Mouse (Mus musculus) 416B (cell line): Measurements from ENCODE around the gene Prkar2b.
A peak's percentile ranks its signal among the peaks of the same experiment; 100 is the strongest.

Source experiments
- DNase-seq: peaks from one replicate; pipeline ENCODE4 v3.0.0; 2011; ENCODE audit warnings: low read depth

The Prkar2b gene

GRCm38 (mm10) chr12:31967536-31967935 is 93.6 kb downstream of the Prkar2b start:
- peak; percentile 87 for DNase-seq

DNA sequence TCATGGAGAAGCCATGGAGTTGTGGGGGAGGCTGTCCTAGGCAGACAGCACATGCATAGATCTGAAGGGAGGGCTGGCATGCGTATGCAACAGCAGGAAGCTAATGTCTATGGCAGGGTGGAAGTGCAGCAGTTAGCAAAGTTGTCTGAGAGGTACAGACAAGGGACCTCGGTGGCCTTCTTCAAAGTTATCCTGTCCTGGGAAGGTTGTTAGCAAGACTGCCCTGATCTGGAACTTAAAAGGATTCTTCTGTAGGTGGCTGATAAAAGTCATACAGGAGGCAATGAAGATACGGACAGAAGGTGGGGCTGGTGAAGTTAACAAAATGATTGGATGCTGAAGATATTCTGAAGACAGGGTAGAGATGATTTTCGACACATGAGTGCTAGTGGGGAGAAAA is 94.7 kb downstream of the Prkar2b start:
- DNase-seq = no peak

GRCm38 (mm10) chr12:31965517-31966212 is 95.4 kb downstream of the Prkar2b start:
- DNase-seq = no peak

DNA sequence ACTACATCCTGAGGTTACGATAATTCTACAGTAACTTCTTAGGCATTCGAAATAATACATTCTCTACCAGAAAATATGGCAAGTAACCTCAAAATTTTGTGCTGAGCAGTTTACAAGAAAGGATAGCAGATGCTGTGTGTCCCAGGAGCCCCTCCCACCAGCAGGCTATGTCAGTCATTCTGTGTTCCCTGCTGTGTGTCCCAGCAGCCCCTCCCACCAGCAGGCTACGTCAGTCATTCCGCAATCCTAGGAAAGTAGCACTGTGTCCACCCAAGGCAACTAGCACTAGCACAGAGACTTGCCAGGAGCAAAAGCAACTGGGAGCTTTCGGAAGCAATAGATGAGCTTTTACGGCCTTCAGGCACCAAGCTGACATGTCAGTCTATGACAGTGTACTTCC is 97.0 kb downstream of the Prkar2b start:
- DNase-seq = no peak

DNA sequence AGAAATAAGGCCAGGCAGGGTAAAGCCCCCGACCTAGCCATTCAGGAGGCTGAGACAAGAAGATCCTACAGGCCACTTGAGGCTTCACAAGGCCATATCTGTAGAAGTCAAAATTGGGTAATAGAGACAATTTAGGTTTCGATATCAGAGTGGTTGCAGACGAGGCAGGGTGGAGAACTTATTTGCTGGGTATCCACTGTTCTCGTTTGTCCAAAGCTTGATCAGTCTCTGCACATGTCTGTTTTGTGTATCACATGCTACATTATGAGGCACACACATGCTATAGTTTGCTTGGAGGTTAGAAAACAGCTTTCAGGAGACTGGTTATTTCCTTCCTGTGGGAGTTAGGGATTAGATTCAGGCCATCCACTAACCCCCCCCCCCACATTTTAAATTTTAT is 105.3 kb downstream of the Prkar2b start:
- DNase-seq = no peak

- no peak for DNase-seq
These were observed 110.5 kb downstream of the Prkar2b start for GRCm38 (mm10) chr12:31950659-31951031.

- peak; percentile 100 for DNase-seq
These were observed 111.1 kb downstream of the Prkar2b start, which contains the start of gene Hbp1 for GRCm38 (mm10) chr12:31949759-31950658. TSS of gene Hbp1 (minus strand) at chr12:31950535.

DNA sequence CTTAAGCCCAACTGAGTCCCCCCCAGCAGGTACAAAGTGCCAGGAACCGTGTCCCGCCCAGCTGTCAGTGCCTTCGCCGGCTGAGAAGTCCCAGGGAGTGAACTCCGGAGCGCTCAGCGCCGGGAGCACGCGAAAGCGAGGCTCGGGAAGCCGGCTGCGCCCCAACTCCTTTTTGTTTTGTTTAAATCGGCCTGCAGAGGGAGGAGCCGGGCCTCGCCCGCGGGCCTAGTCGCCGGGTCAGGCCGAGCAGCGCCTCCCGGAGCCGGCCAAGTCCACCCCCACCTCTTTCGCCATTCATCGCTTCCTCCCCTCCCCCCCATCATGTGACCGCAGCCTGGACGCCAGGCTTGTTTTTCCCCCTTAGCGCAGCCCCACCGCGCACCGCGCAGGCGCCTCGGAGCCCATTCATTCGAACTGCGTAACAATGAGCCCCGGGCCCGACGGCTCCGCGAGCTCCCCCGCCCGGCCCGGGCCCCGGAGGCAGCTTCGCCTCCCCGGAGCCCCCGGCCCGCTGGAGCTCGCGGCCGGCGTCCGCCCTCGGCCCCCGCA is 111.8 kb downstream of the Prkar2b start:
- DNase-seq = peak; percentile 95

- DNase-seq = peak; percentile 17
These were observed 112.7 kb downstream of the Prkar2b start for GRCm38 (mm10) chr12:31948101-31949000.

GRCm38 (mm10) chr12:31947476-31947875 is 113.6 kb downstream of the Prkar2b start:
- peak; percentile 51 for DNase-seq

- DNase-seq = no peak
These were observed 116.7 kb downstream of the Prkar2b start for GRCm38 (mm10) chr12:31944405-31944804.

- DNase-seq = no peak
These were observed 118.0 kb downstream of the Prkar2b start for GRCm38 (mm10) chr12:31943020-31943654.

GRCm38 (mm10) chr12:31939026-31939425 is 122.1 kb downstream of the Prkar2b start:
- DNase-seq = no peak

GRCm38 (mm10) chr12:31938391-31938997 is 122.6 kb downstream of the Prkar2b start:
- no peak for DNase-seq

DNA sequence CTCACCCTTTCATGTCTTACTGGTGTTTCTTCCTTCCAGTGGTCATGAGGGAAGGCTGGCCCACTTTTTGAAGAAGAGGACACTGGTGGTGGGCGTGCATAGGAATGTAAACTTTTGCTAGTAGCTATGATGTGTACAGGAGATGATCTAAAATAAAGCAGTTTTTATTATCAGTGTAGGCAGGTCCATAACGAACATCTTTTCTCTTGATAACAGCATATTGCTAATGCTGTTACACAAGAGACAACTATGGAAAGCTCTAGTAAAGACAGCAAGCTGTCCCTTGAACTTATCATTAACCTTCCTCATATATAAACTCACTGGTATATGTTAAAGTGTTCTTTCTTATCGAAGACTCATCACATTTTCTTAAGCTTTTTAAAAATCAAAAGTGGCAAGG is 123.5 kb downstream of the Prkar2b start:
- no peak for DNase-seq

GRCm38 (mm10) chr12:31936657-31937300 is 124.3 kb downstream of the Prkar2b start:
- DNase-seq = no peak

GRCm38 (mm10) chr12:31931818-31932217 is 129.3 kb downstream of the Prkar2b start:
- DNase-seq = peak; percentile 35

DNA sequence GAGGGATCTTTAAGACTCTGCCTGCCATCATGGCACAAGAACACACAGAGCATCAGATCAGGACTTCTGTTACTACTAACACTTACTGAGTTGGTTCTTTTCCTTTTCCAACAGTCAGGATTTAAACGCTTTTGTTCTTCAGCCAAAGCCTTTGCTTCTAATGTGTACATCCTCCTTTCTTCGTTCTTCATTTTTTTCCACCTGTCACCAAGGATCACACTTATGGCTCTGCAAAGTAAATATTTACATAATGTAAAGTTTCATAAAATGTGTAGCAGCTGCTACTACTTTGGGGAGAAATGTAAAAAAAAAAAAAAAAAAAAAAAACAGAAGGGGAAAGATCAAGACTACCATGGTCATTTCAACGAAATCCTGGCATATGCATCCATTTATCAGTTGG is 132.6 kb downstream of the Prkar2b start:
- no peak for DNase-seq

DNA sequence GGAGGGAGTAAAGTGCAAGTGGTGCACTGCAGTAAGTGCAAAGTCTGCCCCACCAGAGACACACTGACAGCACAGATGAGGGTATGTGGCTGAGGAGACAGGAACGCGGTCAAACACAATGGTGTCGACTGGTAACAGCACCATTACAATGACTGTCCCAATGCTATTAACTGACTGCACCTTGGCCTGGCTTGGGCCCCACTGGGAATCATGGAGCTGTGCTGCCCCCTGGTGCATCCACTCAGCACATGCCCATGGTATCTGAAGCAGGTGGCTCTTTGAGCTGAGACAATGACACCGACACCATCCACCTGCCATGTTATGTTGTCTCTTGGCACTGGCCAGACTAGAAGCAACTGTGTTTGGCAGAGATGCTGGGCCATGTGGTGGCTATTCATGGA is 134.4 kb downstream of the Prkar2b start:
- peak; percentile 63 for DNase-seq

DNA sequence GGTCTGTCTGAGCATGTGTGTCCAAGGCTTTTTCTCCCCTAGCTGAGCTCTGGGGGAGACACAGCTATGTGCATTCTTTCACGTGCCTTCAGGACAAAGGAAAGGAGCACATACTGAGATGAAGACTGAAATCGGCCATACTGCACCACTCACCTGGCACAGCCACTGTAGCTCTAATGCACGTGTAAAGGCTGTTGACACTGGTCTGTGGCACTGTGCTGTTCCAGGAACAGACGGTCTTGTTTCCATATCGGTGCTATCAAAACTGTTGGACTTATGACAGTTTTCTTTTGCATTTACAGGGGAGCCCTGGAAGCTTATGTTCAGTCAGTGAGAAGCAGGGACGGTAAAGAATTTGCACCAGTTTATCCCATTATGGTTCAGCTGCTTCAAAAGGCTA is 135.8 kb downstream of the Prkar2b start:
- no peak for DNase-seq
